Mouse (Mus musculus): ENCODE data around the gene Acvr1.

The Acvr1 gene

GRCm38 (mm10) chr2:58518517-58518916, 48.4 kb downstream of the Acvr1 start:
- DNase-seq, result no peak

- DNase-seq, result no peak
Measured at GRCm38 (mm10) chr2:58516920-58517319, 50.0 kb downstream of the Acvr1 start.

DNA sequence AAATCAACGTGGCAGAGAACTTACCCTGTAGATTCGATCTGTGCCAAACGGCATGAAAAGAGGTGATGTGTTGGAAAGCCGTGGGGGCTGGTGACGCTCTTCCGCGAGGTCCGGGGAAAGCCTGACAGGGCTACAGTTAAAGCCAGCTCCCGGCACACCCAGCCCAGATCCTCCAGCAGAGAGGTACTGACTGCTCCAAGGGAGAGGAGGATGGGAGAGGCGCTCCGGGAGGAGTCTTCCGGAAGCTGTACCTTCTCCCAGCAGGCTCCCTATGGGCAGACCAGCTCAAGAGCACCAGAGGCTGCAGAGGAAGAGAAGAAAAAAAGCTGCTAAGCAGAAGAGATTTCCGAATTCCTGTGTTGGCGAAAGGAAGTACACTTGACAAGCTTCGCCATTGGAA, 51.0 kb downstream of the Acvr1 start:
- no peak for DNase-seq

DNA sequence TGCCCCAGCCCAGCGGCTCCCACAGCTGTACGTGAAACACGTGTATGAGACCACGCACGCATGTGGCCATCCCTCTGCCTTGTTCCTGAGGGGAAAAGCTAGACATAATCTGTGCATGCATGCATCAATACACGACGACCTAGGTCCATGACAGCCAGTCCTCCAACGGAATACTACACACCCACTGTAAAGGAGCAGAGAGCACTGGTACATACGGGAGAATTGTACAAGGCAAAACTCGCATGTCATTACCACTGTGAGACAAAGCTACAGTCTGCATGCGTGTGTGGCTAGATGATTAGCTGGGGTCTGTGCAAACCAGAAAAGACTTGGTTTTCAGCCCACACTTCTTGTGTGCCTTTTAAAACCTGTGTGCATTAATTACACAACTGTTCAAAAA, 52.5 kb downstream of the Acvr1 start:
- no peak for DNase-seq

GRCm38 (mm10) chr2:58513212-58513611, 53.7 kb downstream of the Acvr1 start:
- DNase-seq, result no peak

DNA sequence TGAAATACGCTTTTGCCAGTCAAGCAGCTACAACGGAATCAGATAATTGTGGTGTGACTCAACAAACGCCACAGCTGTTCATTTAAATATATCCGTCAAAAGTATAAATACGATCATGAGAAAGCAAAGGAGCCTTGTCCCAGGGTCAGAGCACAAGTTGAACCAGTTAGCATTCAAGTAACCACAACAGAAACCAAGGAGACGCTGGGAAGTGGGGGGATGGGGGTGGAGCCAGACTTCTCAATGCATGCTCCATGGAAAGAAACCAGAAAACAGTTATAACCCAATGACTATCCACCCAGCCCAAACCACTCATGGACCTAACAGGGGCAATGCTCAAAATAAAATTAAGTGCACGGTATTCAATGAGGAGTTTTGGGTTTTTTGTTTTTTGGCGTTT, 56.8 kb downstream of the Acvr1 start:
- no peak for DNase-seq

DNA sequence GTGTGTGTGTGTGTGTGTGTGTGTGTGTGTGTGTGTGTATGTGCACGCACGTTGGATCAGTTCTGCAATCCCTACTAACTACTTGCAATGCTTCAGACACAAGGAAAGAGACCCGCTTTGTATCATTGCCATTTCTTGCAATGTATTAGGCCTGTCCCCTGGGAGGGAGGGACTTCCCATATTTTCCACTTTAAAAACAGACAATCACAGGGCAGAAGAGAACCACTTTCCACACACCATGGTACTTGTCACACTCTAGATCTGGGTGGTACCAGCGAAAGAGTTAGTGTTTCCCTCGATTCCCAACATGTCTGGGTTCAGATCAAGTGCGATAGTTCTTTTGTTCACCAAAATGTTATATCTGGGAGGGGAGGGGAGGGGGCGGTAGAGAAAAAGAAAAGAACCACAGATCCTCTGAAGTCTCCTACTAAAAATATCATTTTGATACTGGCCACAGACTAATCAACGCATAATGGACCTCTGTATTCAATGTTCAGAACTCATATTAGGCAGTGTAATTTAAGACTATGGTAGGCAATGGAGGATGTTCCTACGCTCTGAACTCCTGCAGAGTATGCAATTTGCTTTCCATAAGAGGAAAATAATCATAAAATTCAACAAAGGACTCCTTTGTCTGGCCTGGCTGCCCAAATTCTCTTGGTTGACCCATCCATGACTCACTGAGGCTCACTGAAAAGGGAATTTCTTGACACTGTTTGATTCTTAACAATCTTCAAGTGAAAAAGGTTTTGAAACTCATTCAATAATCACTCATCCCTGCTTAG, 61.5 kb downstream of the Acvr1 start:
- DNase-seq, result no peak

DNA sequence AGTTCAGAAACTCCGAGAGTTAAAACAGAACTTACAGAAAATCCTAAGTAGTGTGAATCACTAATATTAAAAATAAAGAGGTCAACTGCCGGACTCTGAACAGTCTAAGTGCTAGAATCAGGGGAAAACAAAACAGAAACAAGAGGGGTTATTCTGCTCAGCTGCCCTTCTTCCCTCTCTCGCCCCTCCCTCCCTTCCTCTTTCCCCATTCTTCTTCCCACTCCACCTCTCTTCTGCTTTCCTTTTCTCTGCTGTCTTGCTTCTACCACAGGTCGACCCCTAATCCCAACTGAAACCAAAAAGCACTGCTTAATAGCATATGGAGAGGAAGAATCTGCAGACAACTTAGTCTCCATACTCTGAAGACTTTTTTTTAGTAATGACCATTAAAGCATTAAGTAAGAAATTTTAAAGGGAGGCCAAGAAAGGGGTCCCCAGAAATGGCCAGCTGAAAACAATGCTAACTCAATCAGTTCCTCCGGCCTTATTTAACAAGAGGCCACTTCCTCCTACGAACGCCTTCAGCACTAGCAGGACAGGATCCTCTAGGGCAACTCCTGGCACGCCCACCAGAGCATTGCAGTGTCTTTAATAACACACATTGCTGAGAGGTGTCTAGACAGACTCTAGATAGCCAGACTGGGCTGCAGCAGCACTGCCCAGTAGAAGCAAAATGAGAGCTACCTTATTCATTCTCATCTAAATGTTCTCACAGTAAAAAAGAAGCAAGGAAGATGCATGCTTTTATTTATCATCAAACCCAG, 70.1 kb downstream of the Acvr1 start:
- DNase-seq, result no peak

DNA sequence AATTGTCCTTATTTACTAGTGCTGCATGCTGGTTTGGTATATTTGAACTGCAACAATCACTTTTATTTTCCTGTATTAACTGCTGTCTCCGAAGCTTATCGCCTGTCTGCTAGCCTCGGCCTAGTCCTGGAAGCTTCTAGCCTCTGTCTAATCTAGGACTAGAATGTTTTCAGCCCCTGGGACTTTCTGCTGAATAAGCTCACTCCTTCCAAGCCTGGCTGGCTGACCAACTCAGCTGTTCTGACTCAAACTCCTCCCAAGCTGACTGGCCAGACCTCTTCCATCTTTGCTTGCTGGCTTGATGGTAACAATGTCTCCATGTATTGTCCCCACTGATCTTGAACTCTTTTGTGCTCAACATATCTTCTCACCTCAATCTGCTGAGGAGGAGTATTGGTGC, 71.7 kb downstream of the Acvr1 start:
- no peak for DNase-seq

DNA sequence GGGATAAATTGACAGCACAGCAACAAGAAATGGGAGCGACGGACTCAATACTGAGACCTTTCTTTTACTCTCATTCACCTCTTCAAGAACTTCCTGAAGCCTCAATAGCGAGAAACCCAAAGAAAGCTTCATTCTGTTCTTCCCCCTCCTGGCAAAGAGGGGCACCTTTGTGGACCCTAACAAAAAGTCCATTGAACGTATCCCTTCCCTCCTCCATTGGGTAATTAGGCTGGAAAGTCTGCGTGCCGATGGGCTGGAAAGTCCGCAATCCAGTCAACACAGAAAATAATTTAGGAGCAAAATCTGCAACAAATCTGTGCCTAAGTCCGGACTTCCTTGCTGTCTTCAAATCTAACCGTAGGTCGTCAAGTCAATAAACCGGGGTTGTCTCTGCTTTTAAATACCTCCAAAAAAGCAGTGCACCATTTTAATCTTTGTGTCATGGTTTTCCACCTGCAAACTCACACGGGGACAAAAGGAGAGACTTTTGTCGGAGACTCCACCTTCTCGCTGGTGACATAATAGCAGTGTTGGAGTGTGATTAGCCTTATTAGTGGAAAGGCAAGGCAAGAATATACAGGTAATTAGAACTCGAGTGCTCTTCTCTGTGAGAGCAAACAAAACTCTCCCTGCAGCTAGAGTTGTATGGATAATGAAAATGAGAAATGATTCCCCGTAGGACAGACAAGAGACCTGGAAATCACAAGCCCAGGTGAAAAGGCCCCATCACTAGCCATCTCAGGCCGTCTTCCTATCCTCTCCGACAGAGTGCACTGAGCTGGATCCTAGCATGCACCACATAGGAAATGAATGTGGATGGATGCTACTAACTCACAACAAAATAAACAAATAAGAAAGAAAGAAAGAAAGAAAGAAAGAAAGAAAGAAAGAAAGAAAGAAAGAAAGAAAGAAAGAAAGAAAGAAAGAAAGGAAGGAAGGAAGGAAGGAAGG, 73.0 kb downstream of the Acvr1 start:
- no peak for DNase-seq

DNA sequence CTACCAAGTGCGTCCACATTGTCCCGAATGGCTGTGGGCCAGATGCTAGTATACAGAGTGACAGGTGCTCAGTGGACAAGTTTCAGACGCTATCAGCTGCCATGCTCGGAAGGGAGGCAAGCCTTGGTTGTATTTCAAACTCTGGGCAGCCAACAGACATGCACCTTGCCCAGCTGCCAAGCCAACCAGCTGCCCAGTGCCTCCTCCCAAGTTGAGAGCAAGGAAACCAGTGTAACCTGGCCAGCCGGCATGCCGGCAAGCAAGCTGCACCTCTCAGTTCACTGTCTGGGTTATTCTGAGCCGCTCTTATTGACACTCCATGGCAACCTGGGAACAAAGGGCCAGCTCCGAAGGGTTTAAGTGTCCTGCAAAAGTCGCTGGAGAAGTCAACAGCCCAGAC, 77.7 kb downstream of the Acvr1 start:
- no peak for DNase-seq

DNA sequence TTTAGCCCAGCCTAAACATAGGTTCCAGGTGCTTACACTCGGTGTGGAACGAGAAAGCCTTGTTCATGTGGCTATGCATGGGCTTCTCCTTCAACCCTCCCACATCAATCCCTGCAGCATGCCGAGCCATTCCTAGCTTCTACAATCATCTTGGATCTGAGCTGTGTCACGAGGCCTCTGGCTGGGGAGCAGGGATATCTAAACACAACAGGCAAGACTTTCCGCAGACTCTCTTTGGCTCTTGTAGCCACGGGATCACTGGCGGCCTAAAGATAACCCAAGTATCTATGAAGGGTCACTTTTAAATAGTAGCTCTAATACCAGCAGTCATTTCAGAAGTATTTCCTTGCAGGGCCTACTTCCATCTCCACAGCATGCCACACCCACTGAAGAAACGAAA, 78.6 kb downstream of the Acvr1 start:
- no peak for DNase-seq

- no peak for DNase-seq
Measured at GRCm38 (mm10) chr2:58487279-58487560, 79.7 kb downstream of the Acvr1 start.

GRCm38 (mm10) chr2:58486441-58487278, 80.3 kb downstream of the Acvr1 start:
- DNase-seq, result no peak

DNA sequence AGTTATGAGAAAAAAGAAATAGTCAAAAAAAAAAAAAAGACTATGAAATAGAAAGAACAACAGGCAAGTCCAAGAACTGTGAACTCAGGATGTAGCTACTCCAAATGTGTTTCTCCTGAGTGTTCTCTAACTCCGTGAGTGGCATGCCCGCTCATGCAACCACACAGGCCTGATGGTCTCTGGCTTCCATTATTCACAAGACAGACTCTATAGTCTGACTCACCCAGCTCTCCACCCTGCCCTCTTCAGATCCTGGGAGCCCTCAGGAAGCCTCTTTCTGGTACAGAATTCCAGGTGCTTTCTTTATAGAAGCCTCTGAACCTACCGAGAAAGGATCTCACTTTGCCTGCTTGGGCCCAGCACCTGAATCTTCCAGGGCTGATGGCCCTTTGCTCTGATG, 81.3 kb downstream of the Acvr1 start:
- no peak for DNase-seq

- no peak for DNase-seq
Measured at GRCm38 (mm10) chr2:58485152-58485551, 81.8 kb downstream of the Acvr1 start.

DNA sequence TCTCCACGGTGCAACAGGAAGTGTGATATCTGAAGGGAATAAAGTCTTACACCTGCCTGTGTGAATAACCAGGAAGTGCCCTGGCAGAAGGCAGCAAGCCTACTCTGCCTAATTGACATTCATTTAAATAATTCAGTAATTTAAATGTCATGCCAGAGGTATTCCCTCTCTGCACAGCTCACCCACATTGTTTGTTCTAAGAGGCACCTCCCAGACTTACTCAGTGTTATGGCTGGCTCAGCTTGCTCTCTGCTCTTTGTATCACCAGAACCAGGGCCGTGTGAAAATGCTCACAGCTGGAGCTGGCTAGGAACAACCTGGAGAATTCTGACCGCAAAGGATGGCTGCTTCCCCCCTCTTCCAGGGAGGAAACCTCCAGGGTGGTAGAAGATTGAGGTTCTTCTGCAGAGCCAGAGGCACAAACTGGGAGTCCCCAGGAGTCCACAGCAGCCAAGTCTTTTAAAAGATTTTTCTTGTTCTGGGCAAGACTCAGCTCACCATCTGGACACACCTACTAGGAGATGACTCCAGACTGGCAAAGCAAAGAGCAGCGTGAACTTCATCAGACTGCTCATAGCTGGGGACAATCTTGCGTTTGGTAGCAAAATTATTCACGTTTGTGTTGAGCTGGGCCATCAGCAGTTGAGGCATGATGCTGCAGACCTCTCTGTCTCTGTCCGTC, 82.5 kb downstream of the Acvr1 start:
- DNase-seq, result no peak

DNA sequence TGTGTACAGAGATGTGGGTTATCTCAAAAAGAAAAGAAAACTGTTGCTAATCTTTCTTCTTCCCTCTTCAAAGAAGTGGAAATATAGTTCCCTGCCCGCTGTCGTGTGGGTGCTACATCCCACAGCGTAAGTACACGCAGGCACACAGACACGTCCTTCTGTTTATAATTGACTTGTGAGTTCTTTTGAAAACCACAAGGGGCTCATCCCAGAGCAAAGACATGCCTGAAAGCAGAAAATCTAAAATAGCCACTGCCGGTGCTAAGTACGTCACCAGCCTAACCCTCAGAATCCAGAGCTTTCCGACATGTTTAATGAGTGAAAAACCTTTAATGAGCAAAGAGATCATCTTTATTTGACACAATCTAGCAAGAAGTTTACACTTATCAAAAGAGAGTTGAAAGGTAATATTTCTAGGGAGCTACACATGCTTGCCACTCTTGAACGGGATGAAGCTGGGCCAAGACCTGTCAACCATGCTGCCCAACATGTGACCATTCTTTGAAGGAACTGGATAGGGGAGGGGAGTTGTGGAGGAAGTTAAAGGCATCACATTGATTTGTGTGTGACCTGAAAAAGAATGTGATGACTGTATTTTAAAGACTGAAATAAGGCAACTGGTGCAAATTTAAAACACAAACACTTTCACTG, 85.4 kb downstream of the Acvr1 start:
- no peak for DNase-seq

- no peak for DNase-seq
Measured at GRCm38 (mm10) chr2:58480764-58481163, 86.2 kb downstream of the Acvr1 start.

GRCm38 (mm10) chr2:58479536-58479935, 87.4 kb downstream of the Acvr1 start:
- no peak for DNase-seq

- no peak for DNase-seq
Measured at GRCm38 (mm10) chr2:58478144-58478543, 88.8 kb downstream of the Acvr1 start.

Data from layer of hippocampus, adult 9-11 months (tissue).